Mouse (Mus musculus) lung, embryonic 14.5 days (tissue): Measurements from ENCODE around the gene Fam240b. TPM values are rescaled to one million over a fixed set of nuclear protein-coding genes. Genes with fewer than 3 reads are reported as not detected.
"Not testable (repeated sequence)": the region's sequence is repeated elsewhere in the genome, so short reads cannot be mapped to it uniquely, and the experiment has no call there.

Source experiments
- ATAC-seq: fragments of 200-750 bp; cut with Nextera tagmentation; 2 replicates; pipeline ENCODE4 v1.8.0; 2017; ENCODE audit warnings: mild to moderate bottlenecking, moderate TSS enrichment, moderate library complexity; ENCODE audit not compliant: insufficient read depth
- DNase-seq: peaks from one replicate; pipeline ENCODE4 v3.0.0-alpha.2; 2015
- H3K27ac ChIP-seq: fragments of 300-500 bp; sonication (generic); 2 replicates; pipeline ENCODE4 v1.5.1; 2014; ENCODE audit warnings: low read depth, mild to moderate bottlenecking, moderate library complexity
- H3K27me3 ChIP-seq: fragments of 300-500 bp; sonication (generic); 2 replicates; pipeline ENCODE4 v1.6.1; 2014; ENCODE audit warnings: low read length, control low read depth; ENCODE audit not compliant: insufficient read depth
- H3K36me3 ChIP-seq: fragments of 300-500 bp; sonication (generic); 2 replicates; pipeline ENCODE4 v1.6.1; 2014; ENCODE audit warnings: control low read depth; ENCODE audit not compliant: insufficient read depth
- H3K4me1 ChIP-seq: fragments of 300-500 bp; sonication (generic); 2 replicates; pipeline ENCODE4 v1.6.1; 2014; ENCODE audit warnings: antibody characterized with exemption, control low read depth; ENCODE audit not compliant: insufficient read depth
- H3K4me2 ChIP-seq: fragments of 300-500 bp; sonication (generic); 2 replicates; pipeline ENCODE4 v1.6.1; 2014; ENCODE audit warnings: mild to moderate bottlenecking
- H3K4me3 ChIP-seq: fragments of 300-500 bp; sonication (generic); 2 replicates; pipeline ENCODE4 v1.5.1; 2014; ENCODE audit warnings: low read depth, low read length
- H3K9ac ChIP-seq: fragments of 300-500 bp; sonication (generic); 2 replicates; pipeline ENCODE4 v1.6.1; 2014
- H3K9me3 ChIP-seq: fragments of 300-500 bp; sonication (generic); 2 replicates; pipeline ENCODE4 v1.6.1; 2016; ENCODE audit warnings: low read depth, low read length, control low read depth
- CTCF ChIP-seq: IDR thresholded peaks from 2 replicates; pipeline ENCODE4 v1.5.1; 2016; ENCODE audit warnings: antibody characterized with exemption, low read depth
- WGBS: fragments of 180-500 bp; shearing (Covaris S2); extraction: QIAGEN DNeasy Blood & Tissue Kit; methylation state at CpG from one replicate; pipeline ENCODE4 v1.1.7; 2014; 5-methylcytosine and 5-hydroxymethylcytosine counted together
- polyA plus RNA-seq: library from polyadenylated mRNA; unstranded; fragments of >200 nt; fragmentation: Nextera tagmentation; extraction: Ambion mirVana; gene quantifications from 2 replicates; pipeline ENCODE4 v1.2.1, GENCODE M21; 2014

Gene Fam240b
- polyA plus RNA-seq, 1 experiment from 2014 or later = not detected

DNA sequence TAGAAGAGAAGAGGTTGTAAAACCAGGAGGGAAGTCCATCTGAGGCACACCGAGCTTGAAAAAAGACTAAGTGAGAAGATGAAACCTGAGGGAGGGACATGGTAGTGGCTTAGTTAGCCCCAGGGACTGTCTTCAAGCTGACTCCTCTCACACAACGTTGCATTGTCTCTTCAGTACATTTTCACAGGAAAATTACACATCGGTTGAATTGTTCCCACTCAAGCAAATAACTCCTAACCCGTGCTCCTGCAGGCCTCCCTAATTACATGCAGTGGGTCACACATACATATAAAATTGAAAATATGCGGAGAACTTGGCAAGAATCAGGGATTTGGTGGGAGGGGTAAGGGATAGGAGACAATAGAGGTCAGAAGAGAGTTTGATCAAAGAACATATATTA, 4.0 kb downstream of the Fam240b start:
- H3K4me1 ChIP-seq = no peaks in the 10 kb centered on the region; the same call in 1 of the 2 replicates
- no peaks in the 10 kb centered on the region for H3K27me3 ChIP-seq
- no peaks in the 10 kb centered on the region for H3K9me3 ChIP-seq
- H3K36me3 ChIP-seq = no peaks in the 10 kb centered on the region
- ATAC-seq (no peak), DNase-seq (no peak)
- 74% methylated on average over 5 of the region's 5 CpGs for WGBS
- H3K9ac ChIP-seq = no peak overlapping the region
- TF ChIP-seq CTCF = no peak
- H3K4me2 ChIP-seq = no peak overlapping the region
- H3K27ac ChIP-seq = no peak overlapping the region
- H3K4me3 ChIP-seq = no peak overlapping the region

DNA sequence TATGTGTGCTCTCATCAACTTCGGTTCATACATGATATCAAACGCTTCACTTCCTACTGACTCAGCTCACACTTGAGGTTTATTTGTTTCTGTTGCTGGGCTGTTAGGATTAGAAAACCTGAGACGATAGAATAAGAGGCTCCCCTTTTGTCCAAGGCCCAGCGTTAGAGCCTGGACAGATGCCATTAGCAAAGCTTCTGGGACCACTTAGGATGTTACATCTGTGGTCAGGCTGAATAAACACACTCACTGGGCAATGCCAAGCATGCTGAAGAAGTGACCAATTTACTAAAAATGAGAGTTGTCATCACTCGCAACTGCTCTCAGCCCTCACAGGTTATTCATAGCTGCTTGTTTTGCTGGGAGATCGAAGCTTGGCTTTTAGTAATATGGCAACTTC, 7.7 kb downstream of the Fam240b start:
- DNase-seq (no peak), ATAC-seq (no peak)
- Histone ChIP-seq H3K4me2 (no peak overlapping the region), H3K9me3 (no peaks in the 10 kb centered on the region), H3K27me3 (no peaks in the 10 kb centered on the region), H3K4me3 (no peak overlapping the region), H3K36me3 (no peaks in the 10 kb centered on the region), H3K4me1 (no peaks in the 10 kb centered on the region), H3K27ac (no peak overlapping the region), H3K9ac (no peak overlapping the region)
- WGBS = 61% methylated on average over 6 of the region's 6 CpGs
- TF ChIP-seq CTCF = no peak

DNA sequence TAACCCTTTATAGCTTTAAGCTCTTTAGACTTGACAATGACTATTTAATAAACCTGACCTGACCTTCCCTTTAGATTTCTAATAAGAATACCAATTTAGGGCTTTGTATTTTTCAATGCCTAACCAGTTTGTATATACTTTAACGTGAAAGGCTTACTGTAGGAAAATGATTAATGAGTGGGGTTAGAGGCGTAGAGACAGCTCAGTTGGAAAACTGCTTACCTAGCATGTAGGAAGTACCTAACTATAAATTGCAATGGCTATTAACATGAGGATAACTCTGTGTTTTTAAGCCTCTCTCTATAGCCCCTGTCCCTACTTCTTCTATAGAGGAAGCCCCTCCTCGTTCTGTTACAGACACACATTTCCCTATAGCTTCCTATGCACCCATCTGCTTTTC, 17.6 kb downstream of the Fam240b start:
- H3K4me3 ChIP-seq = no peak overlapping the region
- H3K27me3 ChIP-seq = no peaks in the 10 kb centered on the region
- no peaks in the 10 kb centered on the region for H3K4me1 ChIP-seq
- TF ChIP-seq CTCF = no peak
- no peak for ATAC-seq
- no peak overlapping the region for H3K27ac ChIP-seq
- no peak overlapping the region for H3K4me2 ChIP-seq
- H3K9ac ChIP-seq = no peak overlapping the region
- H3K36me3 ChIP-seq = no peaks in the 10 kb centered on the region
- no peaks in the 10 kb centered on the region for H3K9me3 ChIP-seq
- 49% methylated on average over 3 of the region's 3 CpGs for WGBS
- no peak for DNase-seq

DNA sequence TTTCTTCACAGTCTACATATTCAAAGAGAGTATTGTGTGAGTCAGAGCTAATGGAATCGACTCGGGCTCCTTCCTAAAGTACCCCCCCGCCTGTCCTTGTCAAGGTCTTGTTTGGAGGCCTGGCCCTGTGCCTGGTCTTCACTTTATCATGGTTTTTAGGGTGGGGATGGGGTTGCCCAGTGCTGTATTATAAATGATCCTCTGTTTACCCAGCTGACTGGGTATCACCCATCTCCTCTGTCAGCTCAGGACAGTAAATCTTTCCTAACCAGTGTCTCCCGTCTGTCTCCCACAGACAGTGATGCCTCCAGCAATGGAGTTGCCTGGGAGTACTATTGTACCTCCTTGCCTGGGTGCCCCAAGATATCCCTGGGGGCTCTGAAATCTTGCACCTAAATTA, 19.6 kb downstream of the Fam240b start:
- Histone ChIP-seq H3K4me2 (no peak overlapping the region), H3K27me3 (no peaks in the 10 kb centered on the region), H3K4me1 (no peaks in the 10 kb centered on the region), H3K4me3 (no peak overlapping the region), H3K9me3 (no peaks in the 10 kb centered on the region), H3K27ac (no peak overlapping the region), H3K36me3 (no peaks in the 10 kb centered on the region), H3K9ac (no peak overlapping the region)
- TF ChIP-seq CTCF = no peak
- WGBS = 59% methylated on average over 4 of the region's 4 CpGs
- DNase-seq = no peak
- ATAC-seq = no peak

DNA sequence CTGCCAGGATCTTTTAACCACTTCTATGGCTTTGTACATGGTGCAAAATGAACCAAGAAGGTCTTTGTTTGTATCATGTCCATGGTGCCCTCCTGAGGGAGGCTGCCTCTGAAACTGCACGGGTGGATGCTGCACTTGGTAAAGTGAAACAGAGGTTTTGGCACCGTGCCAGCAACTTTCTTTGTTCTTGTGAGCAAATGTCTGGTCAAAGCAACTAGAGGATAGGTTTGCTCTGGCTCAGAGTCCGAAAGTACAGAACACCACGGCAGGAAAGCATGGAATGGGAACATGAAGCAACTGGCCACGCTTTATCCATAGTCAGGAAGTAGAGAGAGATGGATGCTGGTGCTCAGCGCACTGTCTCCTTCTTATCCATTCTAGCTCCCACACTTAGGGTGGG, 29.7 kb downstream of the Fam240b start:
- no peaks in the 10 kb centered on the region for H3K27me3 ChIP-seq
- DNase-seq (peak; percentile 74), ATAC-seq (no peak)
- H3K4me3 ChIP-seq = no peak overlapping the region
- H3K9ac ChIP-seq = no peak overlapping the region
- H3K9me3 ChIP-seq = no peaks in the 10 kb centered on the region
- WGBS = 54% methylated on average over 6 of the region's 6 CpGs
- no peaks in the 10 kb centered on the region for H3K4me1 ChIP-seq
- TF ChIP-seq CTCF = no peak
- no peaks in the 10 kb centered on the region for H3K36me3 ChIP-seq
- H3K4me2 ChIP-seq = no peak overlapping the region
- H3K27ac ChIP-seq = no peak overlapping the region

DNA sequence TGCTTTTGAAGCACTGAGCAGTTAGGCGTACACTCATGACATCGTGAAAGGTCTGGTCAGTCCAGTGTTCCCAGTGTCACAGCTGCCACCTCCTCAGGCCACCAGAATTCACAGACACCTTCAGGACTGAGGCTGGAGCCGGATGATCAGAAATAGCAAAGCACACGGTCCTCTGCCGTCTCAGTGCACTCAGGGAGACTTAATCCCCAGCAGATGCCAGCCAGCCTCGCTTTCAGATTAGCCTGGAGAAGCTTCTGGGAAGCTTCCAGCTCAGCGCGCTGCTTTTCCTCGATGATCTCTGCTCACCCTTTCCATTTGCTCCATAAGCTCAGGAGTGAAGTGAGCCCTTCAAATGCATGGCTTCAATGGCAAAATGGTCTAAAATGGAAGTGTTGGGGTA, 32.4 kb downstream of the Fam240b start:
- H3K4me1 ChIP-seq = no peaks in the 10 kb centered on the region
- 68% methylated on average over 9 of the region's 9 CpGs for WGBS
- H3K36me3 ChIP-seq = no peaks in the 10 kb centered on the region
- no peaks in the 10 kb centered on the region; the same call in 1 of the 2 replicates for H3K9me3 ChIP-seq
- no peak for TF ChIP-seq CTCF
- H3K4me2 ChIP-seq = no peak overlapping the region
- H3K4me3 ChIP-seq = no peak overlapping the region
- H3K27me3 ChIP-seq = no peaks in the 10 kb centered on the region
- DNase-seq (no peak), ATAC-seq (no peak)
- no peak overlapping the region for H3K9ac ChIP-seq
- H3K27ac ChIP-seq = no peak overlapping the region

DNA sequence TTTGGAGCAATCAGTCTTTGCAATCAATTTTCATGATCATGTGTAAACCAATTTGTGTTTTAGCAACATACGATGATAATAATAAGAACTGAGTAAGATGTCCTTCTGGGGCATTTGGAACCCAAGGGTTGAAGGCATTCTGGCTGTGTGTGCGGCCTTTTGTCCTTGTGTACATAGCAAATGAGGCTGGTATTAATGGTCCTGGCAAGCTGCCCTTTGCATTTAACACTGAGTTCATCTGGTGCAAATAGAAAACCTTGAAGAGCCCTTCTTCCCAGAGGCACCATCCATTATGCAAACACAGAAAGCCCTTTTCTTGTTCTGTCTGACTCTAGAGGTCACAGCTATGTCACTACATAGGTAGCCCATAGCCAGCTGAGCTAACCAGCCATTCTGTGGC, 35.0 kb downstream of the Fam240b start:
- no peak overlapping the region for H3K9ac ChIP-seq
- DNase-seq (peak; percentile 24), ATAC-seq (no peak)
- H3K27ac ChIP-seq = no peak overlapping the region
- TF ChIP-seq CTCF = no peak
- no peak overlapping the region for H3K4me2 ChIP-seq
- no peaks in the 10 kb centered on the region for H3K27me3 ChIP-seq
- no peaks in the 10 kb centered on the region; the same call in 1 of the 2 replicates for H3K9me3 ChIP-seq
- no peaks in the 10 kb centered on the region for H3K36me3 ChIP-seq
- H3K4me1 ChIP-seq = no peaks in the 10 kb centered on the region
- no peak overlapping the region for H3K4me3 ChIP-seq
- WGBS = 65% methylated on average over 2 of the region's 2 CpGs

DNA sequence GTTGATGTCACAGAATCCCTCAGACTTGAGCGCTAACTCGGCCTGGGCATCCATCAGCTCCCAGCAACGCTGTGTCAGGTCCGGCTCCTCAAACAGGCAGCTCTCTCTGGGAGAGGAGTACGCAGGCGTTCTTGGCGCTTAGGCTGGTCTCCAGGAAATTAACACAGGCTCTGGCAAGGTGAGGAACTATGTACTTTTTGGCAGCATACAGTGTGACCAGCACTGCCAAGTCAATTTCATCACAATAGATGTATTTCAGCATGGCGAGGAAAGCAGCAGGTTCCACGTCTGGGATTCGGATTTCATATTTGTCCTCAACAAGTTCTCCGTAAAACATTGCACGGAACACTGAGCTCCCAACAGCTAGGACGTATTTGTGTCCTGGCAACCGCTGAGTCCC, 39.4 kb downstream of the Fam240b start:
- no peaks in the 10 kb centered on the region for H3K27me3 ChIP-seq
- DNase-seq = no peak
- 86% methylated on average over 14 of the region's 14 CpGs for whole genome bisulfite sequencing
- H3K9me3 ChIP-seq = no peaks in the 10 kb centered on the region; the same call in 1 of the 2 replicates
- H3K4me3 ChIP-seq = no peak overlapping the region
- ATAC-seq = no peak
- no peaks in the 10 kb centered on the region for H3K36me3 ChIP-seq
- H3K9ac ChIP-seq = no peak overlapping the region
- no peaks in the 10 kb centered on the region for H3K4me1 ChIP-seq
- no peak for TF ChIP-seq CTCF
- no peak overlapping the region for H3K27ac ChIP-seq
- H3K4me2 ChIP-seq = no peak overlapping the region

DNA sequence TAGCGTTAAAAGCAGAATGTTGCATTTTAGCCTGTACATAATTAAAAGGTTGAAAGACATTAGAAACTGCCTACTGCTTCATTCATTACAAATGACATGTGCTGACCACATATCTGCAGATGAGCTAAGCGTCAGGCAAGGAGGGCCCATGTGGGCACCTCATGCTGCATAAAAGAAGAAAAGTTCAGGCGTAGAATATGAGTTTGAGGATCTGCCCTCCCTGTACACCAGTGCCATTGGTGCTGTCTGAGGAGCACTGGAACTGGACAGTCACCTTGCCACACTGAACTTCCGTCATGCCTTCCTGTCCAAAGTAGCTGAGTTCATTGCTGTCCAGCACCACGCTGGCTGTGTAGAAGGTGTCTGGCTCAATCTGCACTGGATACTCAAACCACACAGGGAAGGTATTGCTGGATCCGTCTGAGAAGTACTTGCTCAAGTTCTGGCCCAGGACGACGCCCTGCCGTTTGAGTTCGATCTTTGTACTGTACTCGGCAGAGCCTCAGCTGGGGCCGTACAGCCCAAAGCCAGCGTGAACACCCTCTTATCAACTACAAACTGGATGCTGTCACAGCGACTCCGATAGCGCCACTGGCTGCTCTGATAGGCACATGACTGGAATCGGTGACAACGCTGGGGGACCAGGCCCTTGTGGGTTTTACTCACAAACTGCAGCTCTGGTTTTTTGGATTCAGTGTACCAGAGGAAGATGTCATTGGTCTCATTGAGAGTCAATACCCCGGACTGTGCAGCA, 40.2 kb downstream of the Fam240b start:
- not testable (repeated sequence) for H3K4me1 ChIP-seq, ATAC-seq, H3K4me2 ChIP-seq, H3K4me3 ChIP-seq, H3K9ac ChIP-seq, DNase-seq, H3K36me3 ChIP-seq, H3K27ac ChIP-seq, H3K9me3 ChIP-seq, H3K27me3 ChIP-seq
- WGBS = 83% methylated on average over 19 of the region's 19 CpGs
